Mouse (Mus musculus) bone marrow, adult 2 months (tissue): Measurements from ENCODE around the gene Cdc42bpg.

Experiments
- CTCF ChIP-seq: fragments of 200-500 bp; IDR thresholded peaks from 2 replicates; pipeline ENCODE4 v1.5.1; 2011; ENCODE audit warnings: low read length, control low read depth; ENCODE audit not compliant: control insufficient read depth, insufficient read depth
- POLR2A ChIP-seq: fragments of 200-500 bp; IDR thresholded peaks from 2 replicates; pipeline ENCODE4 v1.6.1; 2011; ENCODE audit warnings: low read depth, mild to moderate bottlenecking, control low read depth, low read length, borderline replicate concordance; ENCODE audit not compliant: control insufficient read depth

DNA sequence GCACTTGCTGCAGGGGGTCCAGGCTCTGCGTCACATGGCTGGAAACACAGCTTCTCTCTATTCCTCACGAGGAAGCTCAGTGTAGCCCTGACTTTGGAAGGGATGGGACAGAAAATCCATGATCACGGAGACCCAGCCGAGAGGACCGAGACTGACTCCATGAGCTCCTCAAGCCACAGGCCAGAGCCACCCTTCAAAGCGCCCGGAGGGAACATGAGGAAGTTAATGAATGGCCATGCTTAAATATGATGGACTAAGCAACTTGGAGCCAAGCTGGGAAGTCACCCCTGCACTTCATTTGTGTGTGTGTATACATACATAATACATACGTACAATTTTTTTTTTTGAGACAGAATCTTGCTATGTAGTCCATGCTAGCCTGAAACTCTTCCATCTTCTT is 35.0 kb upstream of the Cdc42bpg start:
- TF ChIP-seq CTCF, result no peak
- no peak for TF ChIP-seq POLR2A
